Mouse (Mus musculus) heart, adult 2 months (tissue): Measurements from ENCODE around the gene Tspan5.

Source experiments
- CTCF ChIP-seq: fragments of 200-600 bp; IDR thresholded peaks from 2 replicates; pipeline ENCODE4 v1.8.1; 2022; ENCODE audit warnings: antibody characterized with exemption, mild to moderate bottlenecking, moderate library complexity
- EP300 ChIP-seq: fragments of 200-500 bp; IDR thresholded peaks from 2 replicates; pipeline ENCODE4 v1.6.1; 2011; ENCODE audit warnings: low read depth, low read length, control low read depth; ENCODE audit not compliant: insufficient read depth

- TF ChIP-seq EP300, result no peak
- no peak for TF ChIP-seq CTCF
These were observed 139.2 kb downstream of the Tspan5 start for GRCm38 (mm10) chr3:138880999-138881724.
